Mouse (Mus musculus): ENCODE results near the gene Ddrgk1. TPM values are rescaled to one million over a fixed set of nuclear protein-coding genes. Genes with fewer than 3 reads are reported as not detected.
A peak's percentile ranks its signal among the peaks of the same experiment; 100 is the strongest.

Ddrgk1 gene
- polyA plus RNA-seq, 1 experiment from 2014 or later: 55.6 TPM

DNA sequence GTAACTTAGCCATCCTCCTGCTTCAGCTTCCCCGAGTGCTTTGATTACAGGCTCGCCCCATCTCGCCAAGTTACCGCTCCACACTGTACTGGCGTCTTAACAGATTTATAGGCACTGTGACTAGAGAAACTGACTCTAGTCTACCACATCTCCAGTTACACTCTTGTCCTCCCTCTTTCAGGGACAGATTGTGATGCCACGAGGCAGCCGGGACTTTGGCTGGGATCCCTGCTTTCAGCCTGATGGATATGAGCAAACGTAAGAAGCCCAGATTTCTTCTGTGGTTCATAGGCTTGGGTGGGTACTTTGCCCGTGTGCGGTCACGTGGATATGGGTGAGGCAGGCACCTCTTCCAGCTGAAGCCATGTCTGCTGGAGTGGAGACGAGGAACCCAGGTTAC lies 14.7 kb upstream of the Ddrgk1 start:
- H3K36me3 ChIP-seq (ENCODE audit: insufficient read depth): peaks cover 96% of the 10 kb centered on the region
- 95% methylated on average over 12 of the region's 12 CpGs for WGBS
- H3K27ac ChIP-seq (ENCODE audit: low read depth): no peak overlapping the region
- H3K4me2 ChIP-seq: no peak overlapping the region
- TF ChIP-seq CTCF (IDR thresholded peaks at IDR 0.05; ENCODE audit: low read depth): no peak
- no peak overlapping the region for H3K9ac ChIP-seq
- H3K4me1 ChIP-seq (ENCODE audit: insufficient read depth): no peaks in the 10 kb centered on the region
- no peaks in the 10 kb centered on the region for H3K27me3 ChIP-seq (ENCODE audit: insufficient read depth, low read length)
- no peak overlapping the region for H3K4me3 ChIP-seq (ENCODE audit: low read depth, low read length)
- no peak for DNase-seq
- H3K9me3 ChIP-seq (ENCODE audit: low read depth, low read length): no peaks in the 10 kb centered on the region
- ATAC-seq (ENCODE audit: insufficient read depth): no peak

DNA sequence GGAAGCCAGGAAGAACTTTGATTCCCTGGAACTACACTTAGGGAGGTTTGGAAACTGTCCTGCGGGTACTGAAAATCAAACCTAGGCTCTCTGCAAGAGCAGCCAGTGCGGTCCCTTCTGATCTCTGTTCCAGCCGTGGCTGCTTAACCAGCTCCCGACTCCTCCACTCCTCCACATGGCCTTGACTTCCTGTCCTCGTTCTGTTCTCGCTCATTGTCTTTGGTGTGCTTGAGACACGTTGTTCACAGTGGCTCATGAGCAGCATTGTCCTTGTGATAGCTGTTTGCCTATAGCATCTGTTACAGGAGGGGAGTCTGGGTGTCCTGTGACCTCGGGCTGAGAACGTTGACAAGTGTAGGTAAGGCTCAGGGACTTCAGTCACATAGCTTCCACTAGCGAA lies 12.8 kb upstream of the Ddrgk1 start:
- Histone ChIP-seq H3K27me3 (ENCODE audit: insufficient read depth, low read length) (no peaks in the 10 kb centered on the region), H3K4me1 (ENCODE audit: insufficient read depth) (no peaks in the 10 kb centered on the region), H3K4me3 (ENCODE audit: low read depth, low read length) (no peak overlapping the region), H3K4me2 (no peak overlapping the region), H3K36me3 (ENCODE audit: insufficient read depth) (peaks cover 96% of the 10 kb centered on the region), H3K9me3 (ENCODE audit: low read depth, low read length) (no peaks in the 10 kb centered on the region), H3K27ac (ENCODE audit: low read depth) (no peak overlapping the region), H3K9ac (no peak overlapping the region)
- ATAC-seq (ENCODE audit: insufficient read depth) (no peak), DNase-seq (no peak)
- 80% methylated on average over 10 of the region's 10 CpGs for WGBS
- TF ChIP-seq CTCF (IDR thresholded peaks at IDR 0.05; ENCODE audit: low read depth): no peak

GRCm38 (mm10) chr2:130667559-130667958 lies 3.1 kb upstream of the Ddrgk1 start, which contains the start of gene Itpa:
Gene Itpa (plus strand): TSS chr2:130667610.
- peak within 1 kb of the TSS; percentile 94 for H3K4me2 ChIP-seq
- H3K4me1 ChIP-seq (ENCODE audit: insufficient read depth): 0 out of 2 replicates have a peak, but pooled peaks cover 9% of the 10 kb centered on the region
- H3K4me3 ChIP-seq (ENCODE audit: low read depth, low read length): peak within 1 kb of the TSS; percentile 65
- H3K27me3 ChIP-seq (ENCODE audit: insufficient read depth, low read length): no peaks in the 10 kb centered on the region
- ATAC-seq (ENCODE audit: insufficient read depth) (peak; percentile 56), DNase-seq (peak; percentile 95)
- peak within 1 kb of the TSS; percentile 73 for H3K27ac ChIP-seq (ENCODE audit: low read depth)
- H3K36me3 ChIP-seq (ENCODE audit: insufficient read depth): peaks cover 19% of the 10 kb centered on the region
- no peaks in the 10 kb centered on the region for H3K9me3 ChIP-seq (ENCODE audit: low read depth, low read length)
- peak; percentile 74 for TF ChIP-seq CTCF (IDR thresholded peaks at IDR 0.05; ENCODE audit: low read depth)
- 1% methylated on average over 31 of the region's 31 CpGs for WGBS
- peak within 1 kb of the TSS; percentile 74 for H3K9ac ChIP-seq

DNA sequence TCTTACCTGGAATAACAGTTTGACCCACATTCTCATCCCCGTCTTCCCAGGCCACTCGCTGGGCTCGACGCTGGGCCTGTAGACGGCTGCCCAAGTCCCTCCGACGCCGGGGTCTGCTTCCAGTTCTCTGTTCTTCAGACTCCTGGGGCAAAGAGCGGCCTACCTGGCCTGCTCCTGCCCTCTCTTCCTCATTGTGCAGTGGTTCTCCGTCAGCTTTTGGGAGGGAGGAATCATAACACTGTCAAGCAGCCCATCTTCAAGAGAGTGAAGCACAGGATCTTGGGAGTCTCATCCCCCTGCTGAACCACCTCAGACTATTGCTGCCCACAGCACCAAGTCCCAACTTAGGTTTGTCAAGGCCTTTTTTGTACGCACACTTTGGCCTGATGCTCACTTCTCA lies 1.1 kb downstream of the Ddrgk1 start:
- peak overlapping the region; percentile 51; the same call in 1 of the 2 replicates for H3K4me3 ChIP-seq (ENCODE audit: low read depth, low read length)
- H3K27me3 ChIP-seq (ENCODE audit: insufficient read depth, low read length): no peaks in the 10 kb centered on the region
- H3K27ac ChIP-seq (ENCODE audit: low read depth): no peak overlapping the region
- ATAC-seq (ENCODE audit: insufficient read depth) (no peak), DNase-seq (no peak)
- peak overlapping the region; percentile 90 for H3K9ac ChIP-seq
- H3K9me3 ChIP-seq (ENCODE audit: low read depth, low read length): no peaks in the 10 kb centered on the region
- no peak for TF ChIP-seq CTCF (IDR thresholded peaks at IDR 0.05; ENCODE audit: low read depth)
- peak overlapping the region; percentile 64 for H3K4me2 ChIP-seq
- 0 out of 2 replicates have a peak, but pooled peaks cover 7% of the 10 kb centered on the region for H3K4me1 ChIP-seq (ENCODE audit: insufficient read depth)
- 87% methylated on average over 11 of the region's 11 CpGs for WGBS
- H3K36me3 ChIP-seq (ENCODE audit: insufficient read depth): peaks cover 41% of the 10 kb centered on the region

GRCm38 (mm10) chr2:130658530-130658929 lies 5.9 kb downstream of the Ddrgk1 start:
- TF ChIP-seq CTCF (IDR thresholded peaks at IDR 0.05; ENCODE audit: low read depth): no peak
- no peak for ATAC-seq (ENCODE audit: insufficient read depth)
- H3K36me3 ChIP-seq (ENCODE audit: insufficient read depth): peaks cover 86% of the 10 kb centered on the region
- H3K9ac ChIP-seq: no peak overlapping the region
- no peaks in the 10 kb centered on the region for H3K27me3 ChIP-seq (ENCODE audit: insufficient read depth, low read length)
- no peak overlapping the region for H3K4me3 ChIP-seq (ENCODE audit: low read depth, low read length)
- 93% methylated on average over 10 of the region's 10 CpGs for WGBS
- H3K4me1 ChIP-seq (ENCODE audit: insufficient read depth): 0 out of 2 replicates have a peak, but pooled peaks cover 5% of the 10 kb centered on the region
- H3K4me2 ChIP-seq: no peak overlapping the region
- no peaks in the 10 kb centered on the region for H3K9me3 ChIP-seq (ENCODE audit: low read depth, low read length)
- DNase-seq: no peak
- no peak overlapping the region for H3K27ac ChIP-seq (ENCODE audit: low read depth)

DNA sequence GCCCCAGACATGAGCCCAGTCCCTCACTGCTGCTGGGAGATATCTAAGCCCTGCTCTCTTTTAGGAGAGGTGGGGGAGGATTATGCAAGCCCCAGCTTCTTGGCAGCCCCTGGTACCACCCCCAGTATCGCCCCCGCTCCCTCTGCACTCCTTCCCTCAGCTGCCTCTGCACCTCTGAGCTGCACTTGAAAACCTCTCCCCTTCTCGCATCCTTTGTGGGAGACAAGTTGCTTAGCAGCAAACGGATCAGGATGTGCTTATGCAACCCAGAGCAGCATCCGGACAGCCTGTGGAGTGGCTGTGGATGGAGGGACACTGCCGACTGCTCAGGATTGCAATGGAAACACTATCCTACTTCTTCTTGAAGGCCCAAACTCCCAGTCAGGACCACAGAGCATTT lies 6.9 kb downstream of the Ddrgk1 start:
- no peaks in the 10 kb centered on the region for H3K27me3 ChIP-seq (ENCODE audit: insufficient read depth, low read length)
- no peak overlapping the region for H3K9ac ChIP-seq
- no peak overlapping the region for H3K4me2 ChIP-seq
- no peaks in the 10 kb centered on the region for H3K4me1 ChIP-seq (ENCODE audit: insufficient read depth)
- 86% methylated on average over 6 of the region's 6 CpGs for WGBS
- no peak for ATAC-seq (ENCODE audit: insufficient read depth)
- TF ChIP-seq CTCF (IDR thresholded peaks at IDR 0.05; ENCODE audit: low read depth): no peak
- no peak overlapping the region for H3K4me3 ChIP-seq (ENCODE audit: low read depth, low read length)
- no peak overlapping the region for H3K27ac ChIP-seq (ENCODE audit: low read depth)
- H3K36me3 ChIP-seq (ENCODE audit: insufficient read depth): peaks cover 89% of the 10 kb centered on the region
- no peaks in the 10 kb centered on the region for H3K9me3 ChIP-seq (ENCODE audit: low read depth, low read length)
- DNase-seq: no peak

- Histone ChIP-seq H3K9ac (no peak overlapping the region), H3K4me3 (ENCODE audit: low read depth, low read length) (no peak overlapping the region), H3K27ac (ENCODE audit: low read depth) (no peak overlapping the region), H3K4me1 (ENCODE audit: insufficient read depth) (no peaks in the 10 kb centered on the region), H3K36me3 (ENCODE audit: insufficient read depth) (peaks cover 80% of the 10 kb centered on the region), H3K27me3 (ENCODE audit: insufficient read depth, low read length) (no peaks in the 10 kb centered on the region), H3K4me2 (no peak overlapping the region), H3K9me3 (ENCODE audit: low read depth, low read length) (no peaks in the 10 kb centered on the region)
- no peak for TF ChIP-seq CTCF (IDR thresholded peaks at IDR 0.05; ENCODE audit: low read depth)
- DNase-seq: no peak
- WGBS: 92% methylated on average over 9 of the region's 9 CpGs
- ATAC-seq (ENCODE audit: insufficient read depth): no peak
Measured at GRCm38 (mm10) chr2:130656536-130656935, 7.9 kb downstream of the Ddrgk1 start.
